Comparison of ENCODE assay signal across 15 mouse cellular contexts in the genomic region with DNA sequence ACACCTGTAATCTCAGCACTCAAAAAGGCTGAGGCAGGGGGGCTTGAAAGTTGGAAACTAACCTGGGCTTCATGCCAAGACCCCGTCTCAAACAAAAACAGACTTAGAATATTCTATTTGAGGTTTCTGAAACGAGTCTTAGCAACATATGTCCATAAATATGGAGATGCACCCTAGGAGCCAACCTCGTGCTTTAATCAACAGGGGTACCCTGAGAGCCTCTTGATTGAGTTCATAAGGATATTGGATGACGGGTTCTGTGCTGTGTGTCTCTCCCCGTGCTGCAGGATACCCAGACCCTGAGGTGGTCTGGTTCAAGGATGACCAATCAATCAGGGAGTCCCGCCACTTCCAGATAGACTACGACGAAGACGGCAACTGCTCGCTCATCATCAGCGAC. TPM values are rescaled to one million over a fixed set of nuclear protein-coding genes. Genes with fewer than 3 reads are reported as not detected.
DNase-seq lines count a peak whose midpoint lies in the region; ATAC-seq and TF ChIP-seq lines count a peak whose summit lies in the region.
"Had no signal": no experiment of that assay in that cellular context is flagged by ENCODE, and none has a peak within 500 bp of the region (broad histone marks: within the 10 kb centered on the region; RNA-seq: fewer than 3 reads in every experiment).

No protein-coding gene starts in this region.

- ATAC-seq in embryonic facial prominence, embryonic 15.5 days (ENCODE audit: insufficient number of reproducible peaks, low FRiP score, low TSS enrichment, low read depth), result no peak
- no peak for ATAC-seq in neural tube, embryonic 14.5 days (ENCODE audit: low read depth)

- H3K4me1 ChIP-seq in heart, embryonic 10.5 days, result peaks cover 29% of the 10 kb centered on the region
- peaks cover 34% of the 10 kb centered on the region for H3K4me1 ChIP-seq in embryonic facial prominence, embryonic 15.5 days
- H3K4me1 ChIP-seq in neural tube, embryonic 14.5 days (ENCODE audit: control insufficient read depth, insufficient read depth, low read length), result no peaks in the 10 kb centered on the region; the same call in 1 of the 2 replicates
- H3K4me1 ChIP-seq: liver, embryonic 15.5 days had no signal

- H3K27ac ChIP-seq in heart, embryonic 10.5 days, result no peak overlapping the region
- peak overlapping the region; percentile 55 for H3K27ac ChIP-seq in layer of hippocampus, adult 2 months
- H3K27ac ChIP-seq in embryonic facial prominence, embryonic 15.5 days (replicated peaks), result no peak overlapping the region
- no peak overlapping the region for H3K27ac ChIP-seq in neural tube, embryonic 14.5 days (ENCODE audit: low read depth, low read length)
- H3K27ac ChIP-seq: kidney, postnatal 0 days; liver, embryonic 15.5 days; macrophage had no signal

- no peak for TF ChIP-seq CTCF in layer of hippocampus, adult 2 months (conservative IDR thresholded peaks at IDR 0.05)

- intact Hi-C loops in heart, postnatal 10 days (cut with DNase I), result no loop called here

- no peak for DNase-seq in heart, embryonic 10.5 days (ENCODE audit: low spot score)
- DNase-seq in heart, postnatal 10 days, result no peak
- no peak for DNase-seq in layer of hippocampus, adult 2 months (ENCODE audit: low spot score in 2 of 2)
- DNase-seq in layer of hippocampus, postnatal 36 days, result no peak
- DNase-seq in lung, postnatal 4 days, result no peak
- no peak for DNase-seq in embryo, embryonic 11 days
- DNase-seq: adrenal gland, postnatal 10 days; B cell, adult 2 months; cerebellum, postnatal 10 days; thymus, adult 18-20 months had no signal

- peaks cover 5% of the 10 kb centered on the region for H3K27me3 ChIP-seq in heart, embryonic 10.5 days (ENCODE audit: insufficient read depth, poor library complexity, severe bottlenecking)
- no peaks in the 10 kb centered on the region for H3K27me3 ChIP-seq in embryonic facial prominence, embryonic 15.5 days
- no peaks in the 10 kb centered on the region for H3K27me3 ChIP-seq in neural tube, embryonic 14.5 days (ENCODE audit: control insufficient read depth, insufficient read depth, low read length)

- no peaks in the 10 kb centered on the region for H3K36me3 ChIP-seq in heart, embryonic 10.5 days
- no peaks in the 10 kb centered on the region for H3K36me3 ChIP-seq in embryonic facial prominence, embryonic 15.5 days
- no peaks in the 10 kb centered on the region for H3K36me3 ChIP-seq in neural tube, embryonic 14.5 days (ENCODE audit: control insufficient read depth, insufficient read depth, low read length)
- H3K36me3 ChIP-seq: liver, embryonic 15.5 days had no signal

- peak overlapping the region; percentile 49 for H3K4me3 ChIP-seq in heart, embryonic 10.5 days
- H3K4me3 ChIP-seq in layer of hippocampus, adult 2 months, result no peak overlapping the region; the same call in 1 of the 2 replicates
- no peak overlapping the region for H3K4me3 ChIP-seq in embryonic facial prominence, embryonic 15.5 days (replicated peaks)
- no peak overlapping the region for H3K4me3 ChIP-seq in neural tube, embryonic 14.5 days (ENCODE audit: low read depth, low read length)
- H3K4me3 ChIP-seq: liver, embryonic 15.5 days had no signal

- 0 out of 2 replicates have a peak overlapping the region, but pooled peaks have one; percentile 44 for H3K4me2 ChIP-seq in embryonic facial prominence, embryonic 15.5 days (replicated peaks)
- peak overlapping the region; percentile 31; the same call in 1 of the 2 replicates for H3K4me2 ChIP-seq in neural tube, embryonic 14.5 days (ENCODE audit: low read depth, low read length)
- H3K4me2 ChIP-seq: liver, embryonic 15.5 days had no signal

- no peaks in the 10 kb centered on the region for H3K9me3 ChIP-seq in heart, embryonic 10.5 days
- H3K9me3 ChIP-seq in embryonic facial prominence, embryonic 15.5 days (replicated peaks), result no peaks in the 10 kb centered on the region
- H3K9me3 ChIP-seq in neural tube, embryonic 14.5 days (ENCODE audit: control insufficient read depth, low read length), result no peaks in the 10 kb centered on the region
- H3K9me3 ChIP-seq: liver, embryonic 15.5 days had no signal

- WGBS in heart, embryonic 10.5 days, result 36% methylated on average over 11 of the region's 11 CpGs
- WGBS in embryonic facial prominence, embryonic 15.5 days, result 26% methylated on average over 11 of the region's 11 CpGs
- 45% methylated on average over 11 of the region's 11 CpGs for WGBS in neural tube, embryonic 14.5 days

- no peak overlapping the region for H3K9ac ChIP-seq in embryonic facial prominence, embryonic 15.5 days
- no peak overlapping the region for H3K9ac ChIP-seq in neural tube, embryonic 14.5 days (replicated peaks; ENCODE audit: low read depth, low read length)
- H3K9ac ChIP-seq: liver, embryonic 15.5 days had no signal

RNA-seq across cellular contexts. Expression of gene Hacd2, which starts 22.2 kb away (rescaled TPM):
- polyA plus RNA-seq in heart, embryonic 10.5 days (2016; fragmentation: Nextera tagmentation; extraction: Ambion mirVana), result 67.7 and 101 TPM in 2 replicates
- 10 to 100 TPM; 11.3 to 15.8 TPM for total RNA-seq in heart, postnatal 10 days (2021)
- total RNA-seq in layer of hippocampus, adult 2 months (2021), result 10 to 100 TPM; 32.7 to 41.7 TPM
- total RNA-seq in layer of hippocampus, postnatal 36 days (2021), result 10 to 100 TPM; 31.3 to 38.2 TPM
- polyA plus RNA-seq in embryonic facial prominence, embryonic 15.5 days (2015; fragmentation: Nextera tagmentation; extraction: Ambion mirVana), result 116 and 120 TPM in 2 replicates
- 25.7 and 28.9 TPM in 2 replicates for polyA plus RNA-seq in neural tube, embryonic 14.5 days (2014; fragmentation: Nextera tagmentation; extraction: Ambion mirVana)
